Mouse (Mus musculus) hematopoietic stem cell, adult 5-6 weeks (primary cell): ENCODE data around the gene Setd7. TPM values are rescaled to one million over a fixed set of nuclear protein-coding genes. Genes with fewer than 3 reads are reported as not detected.
"Not testable (repeated sequence)": the region's sequence is repeated elsewhere in the genome, so short reads cannot be mapped to it uniquely, and the experiment has no call there.

Experiments
- ATAC-seq, 2 experiments: fragments of 125-278 bp in 1 of 2; replicated peaks in 1 of 2; 2 replicates each; pipeline ENCODE4 v1.8.0; 2016 to 2017; ENCODE audit warnings: inconsistent platforms in 2 of 2, mild to moderate bottlenecking in 2 of 2, moderate number of reproducible peaks in 2 of 2, low read depth in 1 of 2, moderate TSS enrichment in 1 of 2; ENCODE audit not compliant: low FRiP score in 2 of 2, poor library complexity in 2 of 2, severe bottlenecking in 2 of 2, insufficient read depth in 1 of 2, low TSS enrichment in 1 of 2
- total RNA-seq: library from RNA; stranded (forward); fragments of 172-1452, 232-1000 nt; gene quantifications from 2 replicates; pipeline ENCODE4 v1.2.3, GENCODE M21; 2017

Setd7 gene
- 47.3 and 47.4 TPM in 2 replicates for total RNA-seq

DNA sequence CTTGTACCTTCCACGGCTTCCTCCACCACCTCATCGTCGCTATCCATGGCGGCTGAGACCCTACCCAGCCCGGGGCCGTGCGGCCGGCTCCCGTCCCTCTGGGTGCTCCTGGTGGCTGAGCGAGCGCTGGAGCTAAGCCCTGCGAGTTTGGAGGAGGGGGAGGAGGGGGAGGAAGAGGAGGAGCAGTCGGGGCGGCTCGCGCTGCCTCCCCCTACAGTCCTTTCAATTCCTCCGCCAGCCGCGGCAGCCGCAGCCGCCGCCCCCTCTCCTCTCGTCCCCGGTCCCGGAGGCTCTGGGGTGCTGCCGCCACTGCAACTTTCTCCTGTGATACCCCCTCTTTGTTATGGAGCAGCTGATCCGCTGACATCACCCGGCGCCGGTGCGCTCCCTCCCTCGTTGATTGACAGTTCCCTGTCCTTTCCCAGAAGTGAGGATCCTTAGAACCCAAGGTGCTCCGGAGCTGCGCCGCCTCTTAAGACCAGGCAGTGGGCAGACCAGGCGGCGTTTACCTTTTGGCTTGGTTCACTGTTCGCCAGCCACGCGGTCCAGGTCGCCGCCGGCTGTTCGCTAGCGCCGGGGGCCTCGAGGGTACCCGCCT lies at the start of gene Setd7:
Gene Setd7 (minus strand): TSS at position 369 of the 598 bp plus-strand sequence.
- peak; percentile 26 to 44 for ATAC-seq

DNA sequence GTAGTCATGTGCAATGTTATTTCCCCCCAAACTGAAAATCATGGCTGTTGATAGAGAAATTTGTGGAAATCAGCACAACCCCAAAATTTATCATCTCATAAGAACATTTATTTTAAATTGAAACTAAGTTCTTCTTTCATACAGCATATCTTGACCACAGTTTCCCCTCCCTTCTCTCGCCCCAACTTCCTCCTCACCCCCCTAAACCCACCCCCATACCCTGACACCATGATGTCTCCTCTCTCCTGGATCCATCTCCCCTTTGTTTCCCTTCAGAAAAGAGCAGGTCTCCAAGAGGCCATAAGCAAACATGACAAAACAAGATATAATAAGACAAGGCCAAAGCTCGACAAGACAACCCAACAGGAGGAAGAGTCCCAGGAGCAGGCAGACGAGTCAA lies 43.8 kb upstream of the Setd7 start:
- no peak for ATAC-seq

DNA sequence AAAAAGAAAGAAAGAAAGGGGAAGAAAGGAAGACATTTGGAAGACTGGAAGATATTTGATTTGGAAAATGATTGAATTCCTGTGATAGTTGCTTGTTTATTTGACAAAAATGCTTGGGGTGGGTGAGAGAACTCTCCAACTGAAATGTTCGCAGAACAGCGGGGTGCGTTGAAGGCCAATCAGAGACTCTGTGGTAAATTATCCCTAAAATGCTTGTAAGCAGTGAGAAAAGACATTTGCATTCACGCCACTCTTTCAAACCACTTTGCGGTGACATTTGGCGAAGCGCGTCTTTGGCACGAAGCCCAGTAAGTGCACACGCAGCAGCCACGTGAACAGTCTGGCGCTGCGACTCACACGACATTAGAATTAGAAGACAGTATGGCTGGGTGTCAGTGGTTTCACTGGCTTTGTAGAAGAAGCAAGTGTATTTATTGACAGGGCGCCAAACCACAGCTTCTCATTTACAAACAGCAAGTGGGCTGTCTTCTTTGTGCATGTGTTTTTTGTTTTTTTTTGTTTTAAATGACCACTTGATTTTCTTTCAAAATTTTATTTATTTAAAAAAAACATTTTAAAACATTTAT lies 43.1 kb upstream of the Setd7 start:
- ATAC-seq: peak; percentile 75 to 84

DNA sequence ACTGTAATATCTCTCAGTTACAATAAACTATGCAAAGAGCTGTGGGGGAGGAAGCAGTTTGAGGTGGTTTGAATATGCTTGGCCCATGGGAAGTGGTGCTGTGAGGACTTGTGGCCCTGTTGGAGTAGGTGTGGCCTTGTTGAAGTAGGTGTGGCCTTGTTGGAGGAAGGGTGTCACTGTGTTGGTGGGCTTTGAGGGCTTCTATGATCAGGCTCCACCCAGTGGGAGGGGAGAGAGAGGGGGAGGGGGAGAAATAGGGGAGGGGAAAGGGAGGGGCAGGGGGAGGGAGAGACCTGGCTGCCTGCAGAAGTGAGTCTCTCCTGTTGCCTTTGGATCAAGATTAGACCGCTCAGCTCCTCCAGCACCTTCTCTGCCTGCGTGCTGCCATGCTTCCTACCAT lies 40.8 kb upstream of the Setd7 start:
- ATAC-seq: no peak

DNA sequence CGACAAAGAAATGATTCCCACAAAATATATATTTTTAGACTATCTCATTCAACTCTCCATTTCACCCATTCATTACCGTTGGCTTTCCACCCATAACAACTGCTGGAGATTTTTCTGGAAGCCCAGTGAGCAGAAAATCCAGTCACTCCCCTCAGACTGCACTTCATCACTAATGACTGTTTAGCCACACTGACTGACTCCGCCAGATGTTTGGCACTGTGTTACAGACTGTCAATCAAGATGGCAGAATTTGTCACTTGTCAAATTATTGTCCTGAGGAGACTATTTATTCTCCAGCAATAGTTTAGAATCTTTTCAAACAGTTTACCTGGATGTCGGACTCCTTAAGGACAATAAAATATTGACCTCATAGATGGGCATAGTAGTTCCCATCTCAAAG lies 40.0 kb upstream of the Setd7 start:
- no peak for ATAC-seq

DNA sequence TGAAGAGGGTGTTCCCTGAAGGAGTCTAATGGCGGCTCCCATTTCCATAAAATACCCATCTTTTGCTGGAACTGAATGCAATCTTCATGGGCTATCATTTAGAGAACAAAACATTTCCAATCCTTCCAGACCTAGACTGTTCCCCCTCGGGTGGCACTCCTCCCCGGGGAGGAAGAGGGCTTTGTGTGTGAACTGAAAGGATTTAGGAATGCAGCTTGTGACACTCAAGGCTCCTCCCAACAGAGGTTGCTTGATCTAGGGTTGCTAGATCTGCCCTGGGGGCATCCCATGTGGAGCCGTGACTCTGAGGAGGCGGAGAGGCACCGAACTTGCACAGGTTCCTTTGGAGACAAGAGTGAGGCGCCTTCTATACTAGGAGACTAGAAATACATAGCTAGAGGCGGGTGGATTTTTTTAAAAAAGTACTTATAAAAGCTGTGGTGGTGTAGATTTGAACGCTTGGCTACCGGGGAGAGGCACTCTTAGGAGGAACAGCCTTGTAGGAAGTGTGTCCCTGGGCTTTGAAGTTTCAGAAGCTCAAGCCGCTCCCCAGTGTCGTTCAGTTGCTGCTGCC lies 38.5 kb upstream of the Setd7 start:
- ATAC-seq: no peak

DNA sequence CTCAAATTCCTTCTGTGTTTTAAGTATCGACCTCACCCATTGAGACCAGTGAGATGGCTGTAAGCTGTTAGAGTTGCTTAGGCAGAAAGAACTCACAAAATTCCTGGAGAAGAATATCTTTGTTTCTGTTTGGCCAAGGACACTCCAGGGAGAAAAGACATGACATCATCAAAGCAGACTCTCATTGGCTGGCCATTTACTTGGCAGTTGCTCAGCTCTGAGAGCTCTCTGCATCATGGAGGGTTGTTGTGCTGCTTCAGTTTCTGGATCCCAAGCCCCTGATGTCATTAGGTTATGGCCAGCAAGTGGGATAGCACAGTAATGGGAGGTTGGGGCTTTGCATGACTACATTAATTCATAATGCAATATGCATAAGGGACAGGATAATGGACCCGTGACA lies 35.9 kb upstream of the Setd7 start:
- no peak for ATAC-seq

DNA sequence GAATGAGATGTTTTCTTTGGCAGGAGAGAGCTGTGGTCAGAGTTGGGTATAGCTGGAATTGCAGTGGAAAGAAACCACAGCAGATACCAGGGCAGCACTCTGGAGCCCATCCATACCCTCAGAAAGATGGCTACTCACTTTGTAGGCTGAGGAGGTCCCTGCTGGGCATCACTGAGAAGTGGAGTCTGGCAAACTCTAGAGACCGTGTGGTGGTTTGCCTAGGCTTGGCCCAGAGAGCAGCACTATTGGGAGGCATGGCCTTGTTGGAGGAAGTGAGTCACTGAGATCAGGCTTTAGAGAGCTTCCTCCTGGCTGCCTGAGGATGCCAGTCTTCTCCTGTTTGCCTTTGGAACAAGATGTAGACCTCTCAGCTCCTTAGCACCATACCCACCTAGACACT lies 32.8 kb upstream of the Setd7 start:
- ATAC-seq: no peak

DNA sequence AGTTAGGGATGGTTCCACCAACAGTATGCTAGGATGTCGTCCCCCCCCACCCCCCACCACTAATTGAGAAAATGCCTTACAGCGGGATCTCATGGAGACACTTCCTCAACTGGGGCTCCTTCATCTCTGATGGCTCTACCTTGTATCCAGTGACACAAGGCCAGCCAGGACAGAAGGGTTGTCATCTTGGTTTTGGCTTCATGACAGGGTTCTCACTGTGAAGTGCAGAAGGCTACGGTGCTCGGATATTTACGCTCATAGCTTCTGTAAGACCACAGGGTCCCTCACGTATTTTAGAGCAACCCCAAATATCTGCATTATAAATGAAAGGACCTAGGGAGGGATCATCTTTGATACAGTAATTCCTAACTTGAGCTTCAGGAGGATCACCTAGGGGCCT lies 30.9 kb upstream of the Setd7 start:
- no peak for ATAC-seq

DNA sequence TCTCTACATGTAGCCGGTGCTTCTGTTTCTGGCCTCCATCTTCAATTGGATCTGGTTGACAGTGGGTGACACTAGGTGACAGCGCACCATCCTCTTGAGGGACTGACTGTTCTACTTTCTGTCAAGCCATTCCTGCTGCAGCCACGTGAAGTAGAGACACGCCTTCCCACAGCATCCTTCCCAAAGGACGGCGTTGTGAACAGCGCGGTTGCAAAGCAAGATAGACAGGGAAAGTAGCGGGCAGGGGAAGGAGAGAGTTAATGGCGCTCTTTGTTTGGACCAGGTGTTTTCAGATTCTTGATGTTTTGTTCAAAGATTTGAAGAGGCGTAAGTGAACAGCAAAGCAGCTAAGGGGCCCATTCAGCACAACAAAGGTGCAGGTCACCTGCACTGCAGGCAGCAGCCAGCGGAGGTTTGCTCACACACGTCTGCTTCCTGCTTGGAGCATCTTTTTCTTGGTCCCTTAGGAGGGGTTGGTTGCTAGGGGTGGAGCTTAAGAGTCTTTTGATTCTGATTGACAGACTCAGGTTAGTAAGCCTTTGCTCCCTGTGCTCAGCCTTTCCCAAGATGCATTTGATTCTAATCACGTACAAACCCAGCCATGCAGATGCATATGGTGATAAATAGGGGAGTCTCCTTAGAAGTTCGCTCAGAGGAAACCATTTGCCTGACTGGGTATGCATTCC lies 29.7 kb upstream of the Setd7 start:
- ATAC-seq: no peak

DNA sequence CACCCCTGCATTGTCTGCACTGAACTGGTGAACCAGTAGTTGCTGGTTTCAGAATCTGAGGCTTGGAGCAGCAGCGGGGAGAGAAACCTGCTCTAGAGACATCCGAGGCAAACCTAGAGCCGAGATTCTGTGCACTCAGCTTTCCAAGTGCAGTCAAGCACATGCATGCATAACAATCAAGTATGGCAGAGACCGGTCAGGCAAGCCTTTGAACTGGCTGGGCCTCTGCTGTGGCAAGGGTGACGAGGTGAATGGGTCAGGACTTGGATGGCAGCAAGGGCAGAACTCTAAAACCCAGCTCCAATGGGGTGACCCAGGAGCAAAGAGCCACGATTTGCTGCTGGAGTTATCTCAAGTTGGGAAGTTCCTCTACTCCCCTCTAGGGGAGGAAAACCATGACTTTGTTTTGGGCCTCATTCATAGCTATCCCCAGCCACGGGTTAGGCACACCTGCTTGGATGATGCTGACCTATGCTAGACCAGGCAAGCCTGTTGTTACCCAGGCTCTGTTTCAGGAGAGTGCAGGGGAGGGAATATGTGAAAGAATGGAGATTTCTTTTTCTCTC lies 27.1 kb upstream of the Setd7 start:
- ATAC-seq: peak in 1 of 2 experiments; percentile 48; a peak in 2 of 4 replicates

DNA sequence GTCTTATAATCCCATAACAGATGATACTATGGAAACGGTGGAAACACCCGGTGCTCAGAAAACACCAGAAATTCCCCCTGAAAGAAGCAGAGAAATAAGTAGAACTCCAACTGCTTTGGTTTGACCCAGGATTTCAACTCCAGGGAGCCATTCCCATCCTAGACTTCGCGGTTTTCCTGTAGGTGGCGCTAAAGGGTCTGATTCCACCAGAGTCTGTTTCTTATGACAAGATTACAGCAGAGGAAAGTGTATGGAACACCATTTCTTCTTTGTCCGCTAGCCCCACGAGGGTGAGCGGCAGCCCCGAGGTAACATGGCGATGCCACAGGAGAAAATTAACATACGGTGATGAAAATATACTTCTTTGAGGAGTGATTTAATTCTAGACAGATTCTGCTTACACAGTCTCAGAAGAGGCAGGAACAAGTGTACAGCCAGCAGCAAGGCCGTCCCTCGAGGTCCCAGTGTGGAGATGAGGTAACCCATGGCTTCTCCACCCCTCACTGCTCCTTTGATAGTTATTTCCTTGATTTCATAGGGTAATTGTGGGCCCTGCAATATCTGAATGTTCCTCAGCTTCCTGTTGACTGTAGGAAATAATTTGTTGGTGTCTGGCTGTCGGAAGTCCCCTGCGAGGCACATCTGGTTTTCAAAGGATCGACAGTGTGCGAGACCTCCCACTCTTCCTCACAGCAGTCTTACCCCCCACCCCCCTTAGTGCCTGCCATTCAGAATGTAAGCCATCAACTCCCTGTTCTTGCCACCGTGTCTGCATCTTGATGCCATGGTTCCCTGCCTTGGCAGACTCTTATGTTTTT lies 23.1 kb upstream of the Setd7 start:
- ATAC-seq: peak; percentile 34 to 59; a peak in 2 of 4 replicates

DNA sequence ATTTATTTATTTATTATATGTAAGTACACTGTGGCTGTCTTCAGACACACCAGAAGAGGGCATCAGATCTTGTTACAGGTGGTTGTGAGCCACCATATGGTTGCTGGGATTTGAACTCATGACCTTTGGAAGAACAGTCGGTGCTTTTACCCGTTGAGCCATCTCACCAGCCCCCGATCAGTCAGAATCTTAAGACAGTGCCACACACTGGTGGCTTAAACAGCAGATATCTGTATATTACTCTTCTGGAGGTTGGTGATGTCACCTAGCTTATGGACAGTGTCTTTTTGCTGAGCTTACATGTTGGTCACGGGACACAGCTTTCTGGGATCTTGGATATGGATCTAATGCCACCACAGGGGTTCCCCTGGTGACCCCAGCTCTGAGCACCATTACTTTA lies 18.6 kb upstream of the Setd7 start:
- ATAC-seq: not testable (repeated sequence)

DNA sequence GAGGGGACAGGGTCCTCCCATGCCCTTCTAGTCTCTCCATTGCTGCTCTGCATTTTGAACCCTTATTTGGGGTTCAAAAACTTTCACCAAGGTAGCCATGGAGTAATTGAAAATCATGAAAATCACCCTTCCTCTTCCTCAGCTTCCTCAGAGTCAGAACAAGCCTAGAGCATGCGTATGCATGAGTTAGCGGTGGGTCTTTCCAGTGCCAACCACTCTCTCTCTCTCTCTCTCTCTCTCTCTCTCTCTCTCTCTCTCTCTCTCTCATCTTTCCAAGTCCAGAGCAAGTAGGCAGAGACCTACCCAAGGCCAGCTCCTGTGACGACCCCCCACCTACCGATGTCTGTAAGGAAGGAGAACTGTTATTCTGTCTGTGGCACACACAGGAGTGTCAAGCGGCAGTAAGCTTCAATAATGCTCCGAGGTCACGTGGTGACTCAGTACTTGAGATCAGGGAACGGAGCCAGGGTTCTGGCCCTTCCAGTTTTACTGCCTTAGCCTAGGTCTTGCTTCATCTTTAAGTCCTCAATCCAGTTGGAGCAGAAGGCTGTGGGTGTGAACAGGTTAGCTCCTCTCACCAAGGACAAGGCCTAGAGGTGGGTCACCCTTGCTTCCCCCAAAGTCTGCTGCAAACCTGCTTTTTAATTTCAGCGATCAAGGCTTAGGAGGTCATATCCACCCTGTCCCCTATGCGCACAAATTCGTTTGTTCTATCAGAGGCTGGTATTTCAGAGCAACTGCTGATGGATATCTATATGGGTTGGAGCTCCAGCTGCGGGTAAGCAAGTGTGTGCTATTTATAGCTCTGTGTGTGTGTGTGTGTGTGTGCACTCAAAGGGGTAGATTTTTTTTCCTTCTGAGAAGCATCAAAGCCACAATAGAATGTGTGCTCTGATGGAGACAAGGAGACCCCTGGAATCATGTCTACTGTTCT lies 17.4 kb upstream of the Setd7 start:
- ATAC-seq: peak; percentile 47 to 68; a peak in 3 of 4 replicates

DNA sequence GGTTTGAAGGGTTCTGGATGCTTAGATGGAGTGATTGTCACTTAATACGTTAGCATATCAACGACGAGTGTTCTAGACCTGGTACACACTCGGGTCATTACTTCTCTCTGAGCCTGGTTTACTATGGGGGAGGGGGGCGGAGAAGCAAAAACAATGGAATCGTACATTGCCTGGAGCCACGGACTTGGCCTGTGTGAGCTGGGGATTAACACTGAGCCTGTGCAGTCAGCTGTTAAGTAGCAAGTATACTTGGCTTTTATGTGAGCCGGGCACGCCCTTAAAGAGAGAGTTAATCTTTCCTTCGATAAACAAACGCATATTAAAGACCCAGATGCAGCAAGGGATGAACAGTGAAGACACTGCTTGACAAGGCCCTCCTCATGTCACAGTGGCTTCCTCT lies 16.7 kb upstream of the Setd7 start:
- ATAC-seq: no peak

DNA sequence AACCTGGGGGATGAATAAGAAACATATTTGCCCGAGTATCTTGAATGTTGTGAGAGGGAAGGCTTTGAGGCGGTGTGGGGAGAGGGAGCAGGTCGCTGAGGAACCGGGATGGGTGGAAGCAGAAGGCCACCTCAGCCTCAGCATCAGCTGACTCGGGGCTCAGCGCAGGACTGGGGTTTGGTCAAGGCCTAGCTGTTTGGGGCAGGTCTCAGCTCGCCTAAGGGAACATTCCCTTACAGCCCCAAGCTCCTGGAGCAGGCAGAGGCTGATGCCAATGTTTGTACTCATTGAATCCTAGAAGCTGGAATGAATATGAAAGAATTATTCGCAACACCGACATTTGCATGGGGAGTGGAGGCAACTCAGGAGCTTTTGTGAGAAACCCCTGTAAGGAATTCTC lies 13.2 kb upstream of the Setd7 start:
- ATAC-seq: no peak
